Mouse (Mus musculus): ENCODE measurements around the gene Serpinf1.

DNA sequence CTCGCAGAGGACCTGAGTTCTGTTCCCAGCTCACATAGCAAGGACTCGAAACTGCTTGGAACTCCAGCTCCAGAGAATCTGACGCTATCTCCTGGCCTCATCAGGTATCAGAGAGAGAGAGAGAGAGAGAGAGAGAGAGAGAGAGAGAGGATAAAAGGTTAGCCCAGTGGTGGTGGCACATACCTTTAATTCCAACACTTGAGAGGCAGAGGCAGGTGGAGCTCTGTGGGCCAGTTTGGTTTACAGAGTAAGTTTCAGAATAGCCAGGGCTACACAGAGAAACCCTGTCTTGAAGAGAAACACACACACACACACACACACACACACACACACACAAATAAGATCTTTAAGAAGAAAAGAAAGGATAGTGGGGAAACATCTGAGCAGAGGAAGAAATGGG lies 590 bp upstream of the Serpinf1 start:
- TF ChIP-seq CTCF (IDR thresholded peaks at IDR 0.05; ENCODE audit: extremely low read depth, insufficient read depth, low read length): no peak
- TF ChIP-seq POLR2A (IDR thresholded peaks at IDR 0.05; ENCODE audit: extremely low read depth, insufficient read depth, low read length): no peak

Data from cortical plate, adult 2 months (tissue).